Mouse (Mus musculus) lung, postnatal 14 days (tissue): ENCODE results near the gene Prl4a1.
"Not testable (repeated sequence)": the region's sequence is repeated elsewhere in the genome, so short reads cannot be mapped to it uniquely, and the experiment has no call there.

Experiments
- DNase-seq: peaks from one replicate; pipeline ENCODE4 v3.0.0; 2021

Prl4a1 gene

DNA sequence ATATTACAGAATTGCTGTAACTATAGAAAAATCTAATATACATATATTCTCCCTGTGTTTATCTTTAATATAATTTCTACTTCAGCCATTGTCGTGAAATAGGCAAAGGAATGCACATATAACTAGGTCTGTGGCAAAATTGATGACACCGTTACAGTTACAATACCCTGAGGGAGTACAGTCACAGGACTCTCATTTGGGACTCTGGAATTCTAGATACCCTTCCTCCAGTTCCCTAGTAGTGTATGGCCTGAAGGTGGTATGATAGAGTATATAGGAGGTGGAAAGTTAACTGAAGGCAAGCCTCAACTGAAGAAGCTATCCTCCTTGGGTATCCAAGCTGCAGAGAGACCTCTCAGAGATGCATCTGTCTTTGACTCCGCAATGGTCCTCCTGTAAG, at the start of gene Prl4a1:
Gene Prl4a1, plus strand, starts transcription at position 301 of the 400 bp plus-strand sequence.
- DNase-seq = no peak

DNA sequence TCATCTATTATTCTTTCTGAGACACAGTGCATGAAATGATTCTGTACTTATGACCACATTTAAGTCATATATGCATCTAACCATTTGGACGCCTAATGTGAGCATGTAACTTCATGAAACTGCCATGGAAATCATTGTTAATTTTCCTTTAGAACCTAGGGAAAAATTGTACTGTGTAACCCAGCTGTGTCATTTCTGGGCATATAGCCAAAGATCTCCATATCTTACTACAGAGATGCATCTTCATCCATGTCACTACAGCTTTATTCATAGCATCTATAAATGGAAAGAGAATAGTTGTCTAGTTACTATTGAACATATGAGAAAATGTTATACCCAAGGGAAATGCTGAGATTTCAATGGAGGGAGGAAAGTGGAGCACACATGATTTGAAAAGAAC, 43.1 kb upstream of the Prl4a1 start:
- no peak for DNase-seq

DNA sequence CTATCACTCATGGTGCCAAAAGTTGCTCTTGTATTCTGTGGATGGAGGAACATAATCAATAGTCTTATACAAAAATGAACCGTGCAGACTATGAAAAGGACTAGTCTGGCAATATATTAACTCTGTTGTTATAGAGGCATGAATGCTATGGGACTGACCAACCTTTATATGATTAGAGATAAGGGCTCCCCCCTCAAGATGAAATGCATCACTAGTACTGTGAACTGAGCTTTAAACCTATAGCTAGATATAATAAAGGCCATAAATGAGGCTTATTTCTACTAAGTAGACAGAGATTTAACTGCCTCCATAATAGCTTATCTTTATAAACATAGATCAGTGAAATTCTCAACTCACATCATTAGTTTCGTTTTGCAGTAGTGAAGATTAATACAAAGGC, 41.7 kb upstream of the Prl4a1 start:
- not testable (repeated sequence) for DNase-seq

DNA sequence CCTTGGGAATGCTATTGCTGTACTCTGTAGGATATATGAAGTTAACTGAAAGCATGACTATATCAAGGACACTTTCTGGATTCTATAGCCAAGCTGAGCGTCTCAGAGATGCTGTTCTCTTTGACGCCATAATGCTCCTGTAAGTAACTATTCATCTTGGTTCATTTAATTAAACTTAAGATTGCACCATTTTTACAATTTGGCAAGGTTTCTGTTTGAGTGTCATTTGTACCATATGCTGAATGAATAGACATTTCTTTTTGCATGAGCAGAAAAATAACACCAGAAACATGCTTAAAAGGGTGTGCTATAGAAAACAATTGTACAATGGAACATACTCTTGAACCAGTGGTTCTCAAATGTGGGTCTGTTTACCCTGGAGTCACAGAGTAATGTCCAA, 38.4 kb upstream of the Prl4a1 start:
- no peak for DNase-seq

DNA sequence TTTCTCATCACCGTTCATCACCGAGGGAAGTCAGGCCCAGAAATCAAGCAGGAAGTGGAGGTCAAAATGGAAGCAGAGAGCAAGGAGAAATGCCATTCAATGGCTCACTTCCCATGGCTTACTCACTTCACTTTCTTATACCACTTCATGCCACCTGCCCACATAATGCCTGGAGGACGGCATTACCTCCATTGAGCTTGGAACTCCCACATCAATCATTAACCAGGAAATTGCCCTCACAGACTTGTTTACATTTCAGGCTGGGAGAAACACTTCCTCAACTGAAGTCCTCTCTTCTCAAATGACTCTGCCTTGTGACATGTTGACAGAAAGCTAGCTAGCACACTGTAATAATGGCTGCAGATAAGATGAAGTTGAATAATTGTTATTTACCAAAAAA, 19.5 kb upstream of the Prl4a1 start:
- not testable (repeated sequence) for DNase-seq

DNA sequence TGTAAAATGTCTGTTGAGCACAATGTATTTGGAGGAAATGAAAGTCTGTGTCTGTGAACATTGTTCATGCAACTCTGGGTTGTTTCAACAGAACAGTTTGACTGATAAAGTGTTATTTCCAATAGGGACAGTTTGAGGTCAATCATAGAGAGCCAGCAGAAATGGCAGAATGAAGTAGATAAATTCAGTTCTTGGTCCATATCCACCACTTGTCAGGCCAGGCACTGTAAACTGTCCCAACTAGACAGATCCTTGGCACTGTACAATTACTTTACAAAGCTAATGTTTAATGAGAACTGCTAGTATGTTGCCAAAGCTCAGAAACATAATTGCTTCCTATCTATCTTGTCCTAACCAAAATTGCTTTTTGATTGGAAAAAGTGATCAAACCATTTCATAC, 13.3 kb downstream of the Prl4a1 start:
- DNase-seq = no peak

DNA sequence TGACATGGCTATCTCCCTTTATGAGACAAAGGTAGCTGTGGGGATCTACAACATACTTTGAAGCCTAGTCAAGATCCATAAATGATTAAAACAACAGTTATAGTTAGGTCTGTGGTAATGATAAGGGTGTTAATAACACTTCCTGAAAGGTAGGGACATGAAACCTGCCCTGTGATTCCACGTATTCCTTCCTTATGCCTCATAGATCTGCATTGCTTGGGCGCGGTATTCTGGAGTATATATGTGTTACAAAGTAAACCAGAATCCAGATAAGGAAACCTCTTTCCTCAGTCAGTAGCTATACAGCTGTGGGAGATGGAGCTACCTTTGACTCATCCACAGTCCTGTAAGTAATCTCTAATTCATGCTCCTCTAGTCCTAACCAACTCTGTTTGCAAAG, 53.3 kb downstream of the Prl4a1 start:
- no peak for DNase-seq
